Mouse (Mus musculus) spleen, adult 2 months (tissue): ENCODE results near the gene Slc35f6.

Source experiments
- CTCF ChIP-seq: fragments of 200-500 bp; IDR thresholded peaks from 2 replicates; pipeline ENCODE4 v1.5.1; 2011; ENCODE audit warnings: mild to moderate bottlenecking, inconsistent platforms; ENCODE audit not compliant: insufficient read depth, insufficient read length, insufficient replicate concordance; ENCODE audit errors: extremely low read depth
- POLR2A ChIP-seq: fragments of 200-500 bp; IDR thresholded peaks from 2 replicates; pipeline ENCODE4 v1.6.1; 2011; ENCODE audit warnings: low read depth, low read length, inconsistent platforms

DNA sequence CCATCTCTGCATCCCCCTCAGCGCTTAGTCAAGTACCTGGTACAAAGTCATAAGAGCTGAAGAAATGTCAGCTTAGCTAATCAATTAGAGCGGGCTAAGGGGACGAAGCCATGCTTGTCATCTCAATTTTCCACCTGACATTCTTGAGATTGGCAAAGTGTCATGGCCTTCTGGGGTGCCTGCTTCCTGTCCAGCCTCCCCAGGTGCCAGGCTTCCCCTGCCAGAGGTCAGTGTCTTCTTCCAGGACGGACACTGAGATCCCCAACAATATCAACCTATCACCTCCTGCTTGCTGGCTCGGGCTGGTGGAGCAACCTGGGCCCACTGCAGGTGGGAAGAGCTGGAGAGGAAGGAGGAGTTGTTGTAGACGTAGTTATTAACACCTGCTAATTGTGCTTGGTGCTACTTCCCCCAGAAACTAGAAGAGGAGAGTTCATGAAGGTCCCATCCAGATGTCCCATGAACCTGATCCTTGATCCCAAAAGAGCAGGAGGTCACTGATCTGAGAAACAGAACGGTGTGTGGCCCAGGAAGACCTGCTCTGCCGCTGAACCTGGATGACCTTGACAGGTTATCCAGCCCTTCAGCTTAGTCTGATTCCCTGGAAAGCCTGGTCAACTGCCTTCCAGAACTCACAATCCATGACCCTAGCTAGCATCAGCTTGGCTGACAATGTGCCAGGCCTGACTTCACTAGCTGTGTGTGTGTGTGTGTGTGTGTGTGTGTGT lies 37.7 kb upstream of the Slc35f6 start:
- TF ChIP-seq POLR2A, result no peak
- no peak for TF ChIP-seq CTCF
